Mouse (Mus musculus) brain, embryonic 14.5 days (tissue): ENCODE measurements around the gene Spata13. TPM values are rescaled to one million over a fixed set of nuclear protein-coding genes. Genes with fewer than 3 reads are reported as not detected.

Source experiments
- DNase-seq: peaks from one replicate; pipeline ENCODE4 v3.0.0-alpha.2; 2011; ENCODE audit warnings: low read depth
- CTCF ChIP-seq: fragments of 200-500 bp; IDR thresholded peaks from 2 replicates; pipeline ENCODE4 v1.5.1; 2012; ENCODE audit warnings: inconsistent platforms, mild to moderate bottlenecking, moderate library complexity, borderline replicate concordance; ENCODE audit not compliant: insufficient read depth, insufficient read length; ENCODE audit errors: extremely low read depth
- POLR2A ChIP-seq: fragments of 200-500 bp; IDR thresholded peaks from 2 replicates; pipeline ENCODE4 v1.6.1; 2012; ENCODE audit warnings: mild to moderate bottlenecking, inconsistent platforms, borderline replicate concordance; ENCODE audit not compliant: poor library complexity, insufficient read depth, insufficient read length, severe bottlenecking; ENCODE audit errors: extremely low read depth
- polyA plus RNA-seq: library from polyadenylated mRNA; depleted of rRNA; stranded (reverse); fragments of >200 nt; gene quantifications from 2 replicates; pipeline ENCODE4 v1.2.3, GENCODE M21; 2012; rRNA removed

Gene Spata13
- 17.0 and 22.1 TPM in 2 replicates for polyA plus RNA-seq

- DNase-seq = peak; percentile 96
- no peak for TF ChIP-seq CTCF
- TF ChIP-seq POLR2A = peak; percentile 71
These were observed at the start of gene Spata13 for GRCm38 (mm10) chr14:60633961-60634864. Gene Spata13, plus strand, starts transcription at chr14:60634001.

GRCm38 (mm10) chr14:60586687-60587453 is 46.9 kb upstream of the Spata13 start:
- no peak for TF ChIP-seq CTCF
- no peak for TF ChIP-seq POLR2A

GRCm38 (mm10) chr14:60589001-60589400 is 44.8 kb upstream of the Spata13 start:
- DNase-seq = no peak
- TF ChIP-seq POLR2A = no peak
- no peak for TF ChIP-seq CTCF

More at GRCm38 (mm10) chr14:60586687-60587453, 46.9 kb upstream of the Spata13 start:
- peak; percentile 71 for DNase-seq

GRCm38 (mm10) chr14:60592339-60592738 is 41.5 kb upstream of the Spata13 start:
- no peak for DNase-seq
- TF ChIP-seq CTCF = no peak
- TF ChIP-seq POLR2A = no peak

GRCm38 (mm10) chr14:60592822-60593221 is 41.0 kb upstream of the Spata13 start:
- DNase-seq = peak; percentile 52

GRCm38 (mm10) chr14:60597571-60597970 is 36.2 kb upstream of the Spata13 start:
- no peak for DNase-seq
- TF ChIP-seq POLR2A (no peak), CTCF (no peak)

More at GRCm38 (mm10) chr14:60592822-60593221, 41.0 kb upstream of the Spata13 start:
- no peak for TF ChIP-seq CTCF
- no peak for TF ChIP-seq POLR2A

- no peak for DNase-seq
- TF ChIP-seq POLR2A (no peak), CTCF (no peak)
These were observed 34.8 kb upstream of the Spata13 start for GRCm38 (mm10) chr14:60599044-60599443.

- TF ChIP-seq POLR2A = no peak
- no peak for TF ChIP-seq CTCF
- no peak for DNase-seq
These were observed 28.2 kb upstream of the Spata13 start for GRCm38 (mm10) chr14:60605564-60605963.

- no peak for TF ChIP-seq CTCF
- TF ChIP-seq POLR2A = no peak
- DNase-seq = peak; percentile 17
These were observed 27.6 kb upstream of the Spata13 start for GRCm38 (mm10) chr14:60606194-60606593.

GRCm38 (mm10) chr14:60607743-60608142 is 26.1 kb upstream of the Spata13 start:
- TF ChIP-seq CTCF (no peak), POLR2A (no peak)
- DNase-seq = no peak

GRCm38 (mm10) chr14:60609160-60609559 is 24.6 kb upstream of the Spata13 start:
- TF ChIP-seq CTCF = no peak
- no peak for TF ChIP-seq POLR2A
- no peak for DNase-seq
